Mouse (Mus musculus) hindbrain, embryonic 15.5 days (tissue): ENCODE results near the gene Hspb2. TPM values are rescaled to one million over a fixed set of nuclear protein-coding genes. Genes with fewer than 3 reads are reported as not detected.

Source experiments
- polyA plus RNA-seq: library from polyadenylated mRNA; unstranded; fragments of >200 nt; fragmentation: Nextera tagmentation; extraction: Ambion mirVana; gene quantifications from 2 replicates; pipeline ENCODE4 v1.2.1, GENCODE M21; 2015

Gene Hspb2
- polyA plus RNA-seq, 1 experiment from 2014 or later: 1.8 TPM

Other genes with a start within 250 kb of the Hspb2 start
- 108 TPM in 2 replicates for gene Pts, start 223.6 kb downstream of the Hspb2 start, polyA plus RNA-seq
- 17.2 and 26.3 TPM in 2 replicates for gene Il18, start 197.5 kb downstream of the Hspb2 start, polyA plus RNA-seq
- 0.47 and 0.60 TPM in 2 replicates for gene Bco2, start 197.2 kb downstream of the Hspb2 start, polyA plus RNA-seq
- gene Tex12, start 191.0 kb downstream of the Hspb2 start, polyA plus RNA-seq: 0.17 TPM in 1 of 2 replicates, not detected in the other
- gene Sdhd, start 148.5 kb downstream of the Hspb2 start, polyA plus RNA-seq: 263 and 265 TPM in 2 replicates
- gene Timm8b, start 148.4 kb downstream of the Hspb2 start, polyA plus RNA-seq: 341 and 392 TPM in 2 replicates
- 5.1 and 6.5 TPM in 2 replicates for gene Pih1d2, start 135.0 kb downstream of the Hspb2 start, polyA plus RNA-seq
- 17.9 and 18.4 TPM in 2 replicates for gene Nkapd1, start 134.9 kb downstream of the Hspb2 start, polyA plus RNA-seq
- 51.7 and 52.4 TPM in 2 replicates for gene Dlat, start 92.6 kb downstream of the Hspb2 start, polyA plus RNA-seq
- 31.3 and 31.7 TPM in 2 replicates for gene Dixdc1, start 12.8 kb downstream of the Hspb2 start, polyA plus RNA-seq
- 1.7 and 2.0 TPM in 2 replicates for gene 2310030G06Rik, start 5.8 kb downstream of the Hspb2 start, polyA plus RNA-seq
- gene Cryab, start 1.0 kb downstream of the Hspb2 start, polyA plus RNA-seq: 13.3 and 15.4 TPM in 2 replicates
- gene Fdxacb1, start 15.9 kb upstream of the Hspb2 start, polyA plus RNA-seq: 11.1 and 11.3 TPM in 2 replicates
- 60.5 and 60.6 TPM in 2 replicates for gene Alg9, start 22.7 kb upstream of the Hspb2 start, polyA plus RNA-seq
- gene 1110032A03Rik, start 23.2 kb upstream of the Hspb2 start, polyA plus RNA-seq: 55.0 and 55.3 TPM in 2 replicates
- 43.8 and 44.8 TPM in 2 replicates for gene Ppp2r1b, start 92.9 kb upstream of the Hspb2 start, polyA plus RNA-seq